Mouse (Mus musculus) mesoderm, embryonic 11.5 days (tissue): Measurements from ENCODE around the gene Pgm5.
"Not testable (repeated sequence)": the region's sequence is repeated elsewhere in the genome, so short reads cannot be mapped to it uniquely, and the experiment has no call there.

ENCODE experiments used
- DNase-seq: peaks from one replicate; pipeline ENCODE4 v3.0.0-alpha.2; 2012; ENCODE audit warnings: low read depth, low spot score

Pgm5 gene

GRCm38 (mm10) chr19:24707071-24707906 lies 154.4 kb downstream of the Pgm5 start:
- DNase-seq: no peak

GRCm38 (mm10) chr19:24705395-24705794 lies 156.3 kb downstream of the Pgm5 start:
- peak; percentile 67 for DNase-seq

GRCm38 (mm10) chr19:24704326-24704725 lies 157.3 kb downstream of the Pgm5 start:
- no peak for DNase-seq

- DNase-seq: no peak
Observed at GRCm38 (mm10) chr19:24703680-24704079, 158.0 kb downstream of the Pgm5 start.

GRCm38 (mm10) chr19:24703168-24703567 lies 158.5 kb downstream of the Pgm5 start:
- not testable (repeated sequence) for DNase-seq

GRCm38 (mm10) chr19:24701716-24702115 lies 159.9 kb downstream of the Pgm5 start:
- DNase-seq: no peak

GRCm38 (mm10) chr19:24700664-24701063 lies 161.0 kb downstream of the Pgm5 start:
- DNase-seq: no peak

- DNase-seq: no peak
Observed at GRCm38 (mm10) chr19:24699910-24700309, 161.7 kb downstream of the Pgm5 start.

- DNase-seq: no peak
Observed at GRCm38 (mm10) chr19:24699196-24699595, 162.5 kb downstream of the Pgm5 start.

- DNase-seq: no peak
Observed at GRCm38 (mm10) chr19:24698651-24699050, 163.0 kb downstream of the Pgm5 start.

- DNase-seq: no peak
Observed at GRCm38 (mm10) chr19:24697946-24698345, 163.7 kb downstream of the Pgm5 start.

GRCm38 (mm10) chr19:24692691-24693090 lies 169.0 kb downstream of the Pgm5 start:
- no peak for DNase-seq

GRCm38 (mm10) chr19:24689531-24689930 lies 172.1 kb downstream of the Pgm5 start:
- DNase-seq: no peak

- DNase-seq: no peak
Observed at GRCm38 (mm10) chr19:24688327-24688726, 173.3 kb downstream of the Pgm5 start.

GRCm38 (mm10) chr19:24686411-24686810 lies 175.2 kb downstream of the Pgm5 start:
- DNase-seq: no peak

GRCm38 (mm10) chr19:24683016-24683720 lies 178.5 kb downstream of the Pgm5 start:
- DNase-seq: no peak

- no peak for DNase-seq
Observed at GRCm38 (mm10) chr19:24677242-24677984, 184.2 kb downstream of the Pgm5 start.

GRCm38 (mm10) chr19:24676429-24676828 lies 185.2 kb downstream of the Pgm5 start:
- DNase-seq: no peak

- DNase-seq: no peak
Observed at GRCm38 (mm10) chr19:24673762-24674161, 187.9 kb downstream of the Pgm5 start, which contains the start of gene Tmem252. Tmem252 (plus strand) TSS chr19:24674008.

GRCm38 (mm10) chr19:24673331-24673730 lies 188.3 kb downstream of the Pgm5 start:
- no peak for DNase-seq

GRCm38 (mm10) chr19:24672366-24672960 lies 189.2 kb downstream of the Pgm5 start:
- DNase-seq: no peak

GRCm38 (mm10) chr19:24671571-24671970 lies 190.1 kb downstream of the Pgm5 start:
- DNase-seq: peak; percentile 19
